Mouse (Mus musculus): Measurements from ENCODE around the gene Mfap2. TPM values are rescaled to one million over a fixed set of nuclear protein-coding genes. Genes with fewer than 3 reads are reported as not detected.

The Mfap2 gene
- polyA plus RNA-seq (2014; fragmentation: Nextera tagmentation; extraction: Ambion mirVana) = 263 and 298 TPM in 2 replicates

- no peak for DNase-seq (ENCODE audit: low spot score)
- peak within 1 kb of the TSS; percentile 83 for H3K27ac ChIP-seq (ENCODE audit: low read depth, low read length)
- H3K4me1 ChIP-seq (replicated peaks; ENCODE audit: control insufficient read depth, insufficient read depth, low read length) = peaks cover 13% of the 10 kb centered on the region
- peaks cover 8% of the 10 kb centered on the region; the same call in 1 of the 2 replicates for H3K36me3 ChIP-seq (ENCODE audit: control insufficient read depth, insufficient read depth, low read length)
- peak within 1 kb of the TSS; percentile 76 for H3K4me3 ChIP-seq (ENCODE audit: low read depth, low read length)
- ATAC-seq (replicated peaks; ENCODE audit: low FRiP score) = 0 out of 2 replicates have a peak, but pooled peaks have one; percentile 2
- no peaks in the 10 kb centered on the region for H3K27me3 ChIP-seq (ENCODE audit: control insufficient read depth, insufficient read depth, low read length)
- WGBS = 22% methylated on average over 7 of the region's 7 CpGs
- peak within 1 kb of the TSS; percentile 86 for H3K9ac ChIP-seq (ENCODE audit: low read length)
- no peaks in the 10 kb centered on the region for H3K9me3 ChIP-seq (ENCODE audit: control insufficient read depth, low read length)
- peak within 1 kb of the TSS; percentile 80 for H3K4me2 ChIP-seq (ENCODE audit: low read depth, low read length, severe bottlenecking)
Observed at GRCm38 (mm10) chr4:141010118-141010517, at the start of gene Mfap2. Gene Mfap2 (plus strand): TSS chr4:141010418.

- Histone ChIP-seq H3K9ac (ENCODE audit: low read length) (peak within 1 kb of the TSS; percentile 95), H3K4me2 (ENCODE audit: low read depth, low read length, severe bottlenecking) (peak within 1 kb of the TSS; percentile 94), H3K27me3 (ENCODE audit: control insufficient read depth, insufficient read depth, low read length) (no peaks in the 10 kb centered on the region), H3K36me3 (ENCODE audit: control insufficient read depth, insufficient read depth, low read length) (no peaks in the 10 kb centered on the region), H3K9me3 (ENCODE audit: control insufficient read depth, low read length) (no peaks in the 10 kb centered on the region), H3K27ac (ENCODE audit: low read depth, low read length) (peak within 1 kb of the TSS; percentile 66; the same call in 1 of the 2 replicates), H3K4me3 (ENCODE audit: low read depth, low read length) (peak within 1 kb of the TSS; percentile 96), H3K4me1 (replicated peaks; ENCODE audit: control insufficient read depth, insufficient read depth, low read length) (peaks cover 15% of the 10 kb centered on the region; the same call in 1 of the 2 replicates)
- WGBS = 4% methylated on average over 37 of the region's 37 CpGs
- ATAC-seq (replicated peaks; ENCODE audit: low FRiP score) = peak; percentile 96
- peak; percentile 98 for DNase-seq (ENCODE audit: low spot score)
Observed at GRCm38 (mm10) chr4:140960781-140961466, 49.3 kb upstream of the Mfap2 start, which contains the start of gene Sdhb. Gene Sdhb (plus strand): TSS chr4:140961203.

- peak; percentile 22 for ATAC-seq (replicated peaks; ENCODE audit: low FRiP score)
- Histone ChIP-seq H3K27ac (ENCODE audit: low read depth, low read length) (peak overlapping the region; percentile 66; the same call in 1 of the 2 replicates), H3K36me3 (ENCODE audit: control insufficient read depth, insufficient read depth, low read length) (no peaks in the 10 kb centered on the region), H3K4me1 (replicated peaks; ENCODE audit: control insufficient read depth, insufficient read depth, low read length) (peaks cover 14% of the 10 kb centered on the region; the same call in 1 of the 2 replicates), H3K9ac (ENCODE audit: low read length) (peak overlapping the region; percentile 95), H3K9me3 (ENCODE audit: control insufficient read depth, low read length) (no peaks in the 10 kb centered on the region), H3K4me3 (ENCODE audit: low read depth, low read length) (peak overlapping the region; percentile 96), H3K4me2 (ENCODE audit: low read depth, low read length, severe bottlenecking) (peak overlapping the region; percentile 94), H3K27me3 (ENCODE audit: control insufficient read depth, insufficient read depth, low read length) (no peaks in the 10 kb centered on the region)
- 2% methylated on average over 38 of the region's 38 CpGs for WGBS
- no peak for DNase-seq (ENCODE audit: low spot score)
Observed at GRCm38 (mm10) chr4:140961467-140962206, 48.6 kb upstream of the Mfap2 start.

GRCm38 (mm10) chr4:140962207-140962909 lies 47.9 kb upstream of the Mfap2 start:
- ATAC-seq (replicated peaks; ENCODE audit: low FRiP score) (no peak), DNase-seq (ENCODE audit: low spot score) (no peak)
- H3K36me3 ChIP-seq (ENCODE audit: control insufficient read depth, insufficient read depth, low read length) = no peaks in the 10 kb centered on the region
- 81% methylated on average over 8 of the region's 8 CpGs for WGBS
- peak overlapping the region; percentile 96 for H3K4me3 ChIP-seq (ENCODE audit: low read depth, low read length)
- H3K4me2 ChIP-seq (ENCODE audit: low read depth, low read length, severe bottlenecking) = peak overlapping the region; percentile 94
- H3K27ac ChIP-seq (ENCODE audit: low read depth, low read length) = no peak overlapping the region; the same call in 1 of the 2 replicates
- no peaks in the 10 kb centered on the region for H3K9me3 ChIP-seq (ENCODE audit: control insufficient read depth, low read length)
- H3K27me3 ChIP-seq (ENCODE audit: control insufficient read depth, insufficient read depth, low read length) = no peaks in the 10 kb centered on the region
- H3K4me1 ChIP-seq (replicated peaks; ENCODE audit: control insufficient read depth, insufficient read depth, low read length) = peaks cover 9% of the 10 kb centered on the region; the same call in 1 of the 2 replicates
- H3K9ac ChIP-seq (ENCODE audit: low read length) = peak overlapping the region; percentile 95

- no peak overlapping the region for H3K4me2 ChIP-seq (ENCODE audit: low read depth, low read length, severe bottlenecking)
- peaks cover 9% of the 10 kb centered on the region; the same call in 1 of the 2 replicates for H3K4me1 ChIP-seq (replicated peaks; ENCODE audit: control insufficient read depth, insufficient read depth, low read length)
- 46% methylated on average over 5 of the region's 5 CpGs for WGBS
- ATAC-seq (replicated peaks; ENCODE audit: low FRiP score) (no peak), DNase-seq (ENCODE audit: low spot score) (no peak)
- no peak overlapping the region for H3K4me3 ChIP-seq (ENCODE audit: low read depth, low read length)
- H3K9me3 ChIP-seq (ENCODE audit: control insufficient read depth, low read length) = no peaks in the 10 kb centered on the region
- H3K27me3 ChIP-seq (ENCODE audit: control insufficient read depth, insufficient read depth, low read length) = no peaks in the 10 kb centered on the region
- H3K36me3 ChIP-seq (ENCODE audit: control insufficient read depth, insufficient read depth, low read length) = no peaks in the 10 kb centered on the region
- no peak overlapping the region for H3K9ac ChIP-seq (ENCODE audit: low read length)
- no peak overlapping the region for H3K27ac ChIP-seq (ENCODE audit: low read depth, low read length)
Observed at GRCm38 (mm10) chr4:140962950-140963349, 47.3 kb upstream of the Mfap2 start.

- Histone ChIP-seq H3K27me3 (ENCODE audit: control insufficient read depth, insufficient read depth, low read length) (no peaks in the 10 kb centered on the region), H3K27ac (ENCODE audit: low read depth, low read length) (no peak overlapping the region), H3K4me1 (replicated peaks; ENCODE audit: control insufficient read depth, insufficient read depth, low read length) (peaks cover 9% of the 10 kb centered on the region; the same call in 1 of the 2 replicates), H3K9me3 (ENCODE audit: control insufficient read depth, low read length) (no peaks in the 10 kb centered on the region), H3K9ac (ENCODE audit: low read length) (no peak overlapping the region), H3K36me3 (ENCODE audit: control insufficient read depth, insufficient read depth, low read length) (no peaks in the 10 kb centered on the region; the same call in 1 of the 2 replicates), H3K4me2 (ENCODE audit: low read depth, low read length, severe bottlenecking) (no peak overlapping the region), H3K4me3 (ENCODE audit: low read depth, low read length) (no peak overlapping the region)
- no peak for ATAC-seq (replicated peaks; ENCODE audit: low FRiP score)
- WGBS = 83% methylated on average over 9 of the region's 9 CpGs
- DNase-seq (ENCODE audit: low spot score) = no peak
Observed at GRCm38 (mm10) chr4:140963941-140964597, 46.1 kb upstream of the Mfap2 start.

GRCm38 (mm10) chr4:140964620-140965019 lies 45.6 kb upstream of the Mfap2 start:
- no peaks in the 10 kb centered on the region; the same call in 1 of the 2 replicates for H3K36me3 ChIP-seq (ENCODE audit: control insufficient read depth, insufficient read depth, low read length)
- H3K4me2 ChIP-seq (ENCODE audit: low read depth, low read length, severe bottlenecking) = no peak overlapping the region
- no peaks in the 10 kb centered on the region for H3K27me3 ChIP-seq (ENCODE audit: control insufficient read depth, insufficient read depth, low read length)
- ATAC-seq (replicated peaks; ENCODE audit: low FRiP score) (no peak), DNase-seq (ENCODE audit: low spot score) (peak; percentile 82)
- no peak overlapping the region for H3K4me3 ChIP-seq (ENCODE audit: low read depth, low read length)
- H3K4me1 ChIP-seq (replicated peaks; ENCODE audit: control insufficient read depth, insufficient read depth, low read length) = peaks cover 9% of the 10 kb centered on the region; the same call in 1 of the 2 replicates
- WGBS = 16% methylated on average over 7 of the region's 7 CpGs
- no peak overlapping the region for H3K27ac ChIP-seq (ENCODE audit: low read depth, low read length)
- no peak overlapping the region for H3K9ac ChIP-seq (ENCODE audit: low read length)
- H3K9me3 ChIP-seq (ENCODE audit: control insufficient read depth, low read length) = no peaks in the 10 kb centered on the region

Measured in forebrain, embryonic 11.5 days (tissue).